22 mouse cellular contexts compared by ENCODE assay signal in genomic region chr3:150817807-150818206, GRCm38 (mm10).
DNase-seq lines count a peak whose midpoint lies in the region; ATAC-seq and TF ChIP-seq lines count a peak whose summit lies in the region.
"Had no signal": no experiment of that assay in that cellular context is flagged by ENCODE, and none has a peak within 500 bp of the region (broad histone marks: within the 10 kb centered on the region; RNA-seq: fewer than 3 reads in every experiment).

No protein-coding gene starts in this region.

- no peak overlapping the region for H3K4me2 ChIP-seq in kidney, embryonic 14.5 days (replicated peaks; ENCODE audit: low read depth, low read length)
- no peak overlapping the region for H3K4me2 ChIP-seq in kidney, embryonic 16.5 days (replicated peaks; ENCODE audit: low read depth, low read length)
- H3K4me2 ChIP-seq: embryonic facial prominence, embryonic 12.5 days; forebrain, embryonic 13.5 days; forebrain, embryonic 15.5 days had no signal

- no peaks in the 10 kb centered on the region for H3K36me3 ChIP-seq in kidney, embryonic 14.5 days (ENCODE audit: control insufficient read depth, insufficient read depth, low read length)
- no peaks in the 10 kb centered on the region for H3K36me3 ChIP-seq in kidney, embryonic 16.5 days (ENCODE audit: insufficient read depth, low read length)
- H3K36me3 ChIP-seq: embryonic facial prominence, embryonic 10.5 days; embryonic facial prominence, embryonic 12.5 days; forebrain, embryonic 15.5 days; G1E had no signal

- TF ChIP-seq CTCF in Patski (IDR thresholded peaks at IDR 0.05): no peak

- POLR2A ChIA-PET in Patski (lab: Charles Lee): no interaction called here

- ATAC-seq in kidney, embryonic 14.5 days (ENCODE audit: low FRiP score, low TSS enrichment): peak; percentile 49; the same call in 1 of the 2 replicates
- ATAC-seq in kidney, embryonic 16.5 days (ENCODE audit: low FRiP score, low TSS enrichment): peak; percentile 76; the same call in 1 of the 2 replicates
- peak; percentile 69 for ATAC-seq in Patski
- ATAC-seq: CD4-positive, CD25-positive, alpha-beta regulatory T cell, adult 4 months; forebrain, embryonic 13.5 days; forebrain, embryonic 15.5 days; forebrain, postnatal 0 days had no signal

- H3K4me3 ChIP-seq in kidney, embryonic 14.5 days (ENCODE audit: low read length): no peak overlapping the region
- no peak overlapping the region for H3K4me3 ChIP-seq in kidney, embryonic 16.5 days (ENCODE audit: low read length)
- H3K4me3 ChIP-seq: embryonic facial prominence, embryonic 10.5 days; embryonic facial prominence, embryonic 12.5 days; forebrain, embryonic 13.5 days; forebrain, embryonic 15.5 days had no signal

- CTCF ChIA-PET in Patski (lab: Charles Lee): no interaction called here

- H3K9ac ChIP-seq in kidney, embryonic 14.5 days (ENCODE audit: low read depth, low read length): no peak overlapping the region
- no peak overlapping the region for H3K9ac ChIP-seq in kidney, embryonic 16.5 days (replicated peaks; ENCODE audit: low read length)
- H3K9ac ChIP-seq: embryonic facial prominence, embryonic 12.5 days; forebrain, embryonic 13.5 days; forebrain, embryonic 15.5 days; forebrain, postnatal 0 days had no signal

- in situ Hi-C loops in Patski (cut with MboI; ENCODE audit: low pct_unique_long_range_greater_than_20kb): no loop called here

- H3K4me1 ChIP-seq in kidney, embryonic 14.5 days (ENCODE audit: control insufficient read depth, insufficient read depth, low read length): no peaks in the 10 kb centered on the region
- no peaks in the 10 kb centered on the region for H3K4me1 ChIP-seq in kidney, embryonic 16.5 days (ENCODE audit: insufficient read depth, low read length)
- H3K4me1 ChIP-seq: embryonic facial prominence, embryonic 10.5 days; embryonic facial prominence, embryonic 12.5 days; forebrain, embryonic 13.5 days had no signal

- H3K9me3 ChIP-seq in kidney, embryonic 14.5 days (ENCODE audit: control insufficient read depth, low read length): no peaks in the 10 kb centered on the region
- H3K9me3 ChIP-seq in kidney, embryonic 16.5 days (ENCODE audit: low read length): no peaks in the 10 kb centered on the region
- H3K9me3 ChIP-seq: embryonic facial prominence, embryonic 10.5 days; embryonic facial prominence, embryonic 12.5 days; forebrain, embryonic 13.5 days; forebrain, embryonic 15.5 days had no signal

- DNase-seq in kidney, postnatal 25 days: no peak
- no peak for DNase-seq in kidney, postnatal 36 days
- DNase-seq in Patski (ENCODE audit: low read depth, low spot score): no peak
- DNase-seq: adrenal gland, adult 2 months; adrenal gland, postnatal 10 days; adrenal gland, postnatal 25 days; B cell, adult 2 months; cerebellum, adult 11 months; cerebellum, adult 18-20 months; cerebellum, adult 8-10 months; cerebellum, adult 9-11 months; cerebellum, postnatal 14 days; forebrain, postnatal 0 days had no signal

- no peaks in the 10 kb centered on the region for H3K27me3 ChIP-seq in kidney, embryonic 14.5 days (ENCODE audit: control insufficient read depth, insufficient read depth, low read length)
- H3K27me3 ChIP-seq in kidney, embryonic 16.5 days (ENCODE audit: insufficient read depth, low read length): no peaks in the 10 kb centered on the region
- no peaks in the 10 kb centered on the region for H3K27me3 ChIP-seq in Patski
- H3K27me3 ChIP-seq: CH12.LX; embryonic facial prominence, embryonic 12.5 days; forebrain, embryonic 13.5 days; forebrain, embryonic 15.5 days had no signal

- H3K27ac ChIP-seq in kidney, embryonic 14.5 days (ENCODE audit: low read depth, low read length): no peak overlapping the region
- no peak overlapping the region for H3K27ac ChIP-seq in kidney, embryonic 16.5 days (ENCODE audit: low read length)
- H3K27ac ChIP-seq: embryonic facial prominence, embryonic 10.5 days; embryonic facial prominence, embryonic 12.5 days; forebrain, embryonic 13.5 days; forebrain, embryonic 15.5 days had no signal
